Mouse (Mus musculus): ENCODE results near the gene Gm45713.
"Not testable (repeated sequence)": the region's sequence is repeated elsewhere in the genome, so short reads cannot be mapped to it uniquely, and the experiment has no call there.

Gm45713 gene

DNA sequence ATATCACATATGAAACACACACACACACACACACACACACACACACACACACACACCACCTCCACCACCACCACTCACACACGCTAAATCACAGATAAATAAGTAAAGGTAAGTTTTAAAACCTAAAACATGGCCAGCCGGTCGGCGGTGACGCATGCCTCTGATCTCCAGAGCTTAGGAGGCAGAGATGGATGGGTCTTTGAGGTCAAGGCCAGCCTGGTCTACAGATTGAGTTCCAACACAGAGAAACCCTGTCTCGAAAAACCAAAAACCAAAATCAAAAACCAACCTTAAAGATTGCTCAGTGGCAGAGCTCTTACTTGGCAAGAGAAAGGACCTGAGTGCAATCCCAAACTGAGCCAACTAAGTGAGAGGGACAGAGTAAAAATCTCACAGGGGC lies 36.0 kb downstream of the Gm45713 start:
- in situ Hi-C loops (cut with MboI, MseI), result no loop called here

DNA sequence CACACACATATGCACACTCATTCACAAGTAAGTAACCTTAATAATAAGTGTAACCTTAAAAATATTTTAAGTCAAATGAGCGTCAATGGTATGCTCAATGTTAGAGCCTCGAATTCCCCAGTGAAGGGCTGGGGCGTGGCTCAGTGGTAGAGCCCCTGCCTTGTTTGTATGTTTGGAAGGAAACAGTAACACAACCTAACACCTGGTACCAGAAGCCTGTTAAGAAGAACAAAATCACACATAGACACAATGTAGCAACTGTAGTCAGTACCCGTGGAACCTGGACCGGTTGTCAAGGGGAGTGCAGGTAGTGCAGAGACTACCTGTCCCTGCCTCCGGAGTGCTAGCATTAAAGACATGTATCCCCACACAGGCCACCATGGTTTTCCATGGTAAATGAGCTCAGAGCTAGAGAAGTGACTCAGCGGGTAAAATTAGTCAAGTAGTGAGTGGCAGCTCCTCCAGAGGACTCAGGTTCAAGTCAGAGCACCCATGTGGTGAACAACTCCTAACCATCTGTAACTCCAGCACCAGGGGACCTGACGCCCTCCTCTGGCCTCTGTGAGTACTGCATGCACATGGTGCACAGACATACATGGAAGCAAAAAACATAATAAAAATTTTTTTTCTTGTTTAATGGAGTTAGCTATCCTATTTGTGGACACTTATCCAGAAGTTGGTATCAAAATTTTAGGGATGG lies 37.3 kb downstream of the Gm45713 start:
- in situ Hi-C loops (cut with MboI, MseI), result no loop called here

DNA sequence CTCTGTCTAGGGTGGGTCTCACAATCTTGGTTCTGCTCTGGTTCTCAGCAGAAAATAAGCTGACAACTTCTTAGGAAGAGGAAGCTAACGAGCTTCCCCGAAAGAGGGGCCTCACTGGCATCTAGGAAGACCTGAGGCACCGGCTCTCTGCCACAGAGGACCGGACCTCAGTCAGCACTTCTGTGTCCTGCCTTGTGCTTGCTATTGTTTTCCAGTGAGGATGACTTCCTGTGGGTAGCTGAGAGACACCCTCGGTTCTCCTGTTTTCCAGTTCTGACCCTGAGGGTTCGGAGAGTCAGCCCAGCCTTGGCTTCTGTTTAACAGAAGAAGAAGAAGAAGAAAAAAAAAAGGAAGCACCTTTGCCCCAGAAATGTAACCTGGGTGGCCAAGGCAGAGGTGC lies 38.6 kb downstream of the Gm45713 start:
- in situ Hi-C loops (cut with MboI, MseI), result no loop called here

DNA sequence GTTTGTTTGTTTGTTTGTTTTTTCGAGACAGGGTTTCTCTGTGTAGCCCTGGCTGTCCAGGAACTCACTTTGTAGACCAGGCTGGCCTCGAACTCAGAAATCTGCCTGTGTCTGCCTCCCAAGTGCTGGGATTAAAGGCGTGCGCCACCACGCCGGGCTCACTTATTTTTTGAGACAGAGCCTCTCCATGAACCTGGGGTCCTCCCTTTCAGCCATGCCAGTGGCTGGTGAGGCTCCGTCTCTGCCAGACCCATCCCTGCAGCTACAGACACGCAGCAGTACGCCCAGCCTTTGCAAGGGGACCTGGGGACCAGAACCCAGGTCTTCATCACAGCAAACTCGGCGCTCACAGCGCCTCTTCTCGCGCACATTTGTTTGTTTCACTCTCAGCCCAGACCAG lies 40.1 kb downstream of the Gm45713 start:
- in situ Hi-C loops (cut with MboI, MseI), result not testable (repeated sequence)

DNA sequence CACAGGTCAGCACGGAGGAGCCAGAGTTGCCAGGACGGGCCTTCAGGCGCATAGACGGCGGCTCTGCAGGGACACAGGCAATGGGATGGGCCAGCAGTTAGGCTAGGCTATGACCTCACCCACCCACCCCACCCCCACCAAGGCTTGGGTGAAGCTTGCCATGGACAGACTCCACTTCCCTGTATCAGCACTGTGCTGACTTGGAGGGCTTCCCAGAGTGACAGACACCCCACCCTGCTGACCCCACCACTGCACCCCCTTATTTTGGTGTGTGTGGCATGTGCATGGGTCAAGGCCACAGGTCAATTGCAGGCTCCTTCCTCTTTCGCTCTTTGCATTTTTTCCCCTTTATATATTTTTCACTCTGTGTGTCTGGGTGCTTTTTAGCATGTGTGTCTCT lies 40.7 kb downstream of the Gm45713 start:
- in situ Hi-C loops (cut with MboI, MseI), result no loop called here

DNA sequence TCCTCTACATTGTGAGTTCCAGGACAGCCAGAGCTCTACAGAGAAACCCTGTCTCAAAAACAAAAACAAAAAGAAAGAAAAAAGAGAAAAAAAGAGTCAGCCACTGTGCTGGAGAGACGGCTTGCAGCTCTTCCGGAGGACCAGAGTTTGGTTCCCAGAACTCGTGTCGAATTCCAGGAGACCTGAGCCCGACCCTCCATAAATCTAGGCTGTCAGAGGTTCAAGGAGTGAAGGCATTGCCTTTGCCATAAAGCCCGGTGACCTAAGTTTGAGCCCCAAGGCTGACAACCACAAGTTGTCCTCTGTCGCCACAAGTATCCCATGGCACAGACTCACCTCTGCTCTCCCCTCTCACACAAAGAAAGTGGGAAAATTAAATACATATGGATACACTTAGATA lies 41.9 kb downstream of the Gm45713 start:
- in situ Hi-C loops (cut with MboI, MseI), result no loop called here

DNA sequence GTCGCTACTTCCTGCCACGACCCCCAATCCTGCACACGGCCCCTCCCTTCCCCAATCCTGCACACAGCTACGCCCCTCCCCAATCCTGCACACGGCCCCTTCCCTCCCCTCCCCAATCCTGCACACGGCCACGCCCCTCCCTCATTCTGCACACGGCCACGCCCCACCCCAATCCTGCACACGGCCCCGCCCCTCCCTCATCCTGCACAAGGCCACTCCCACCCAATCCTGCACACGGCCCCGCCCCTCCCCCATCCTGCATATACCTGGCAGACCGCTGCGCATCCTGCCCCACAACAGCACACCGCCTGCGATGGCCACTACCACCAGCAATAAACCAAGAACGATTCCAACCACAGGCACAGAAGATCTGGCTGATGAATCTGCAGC lies 42.5 kb downstream of the Gm45713 start:
- in situ Hi-C loops (cut with MboI, MseI), result no loop called here

DNA sequence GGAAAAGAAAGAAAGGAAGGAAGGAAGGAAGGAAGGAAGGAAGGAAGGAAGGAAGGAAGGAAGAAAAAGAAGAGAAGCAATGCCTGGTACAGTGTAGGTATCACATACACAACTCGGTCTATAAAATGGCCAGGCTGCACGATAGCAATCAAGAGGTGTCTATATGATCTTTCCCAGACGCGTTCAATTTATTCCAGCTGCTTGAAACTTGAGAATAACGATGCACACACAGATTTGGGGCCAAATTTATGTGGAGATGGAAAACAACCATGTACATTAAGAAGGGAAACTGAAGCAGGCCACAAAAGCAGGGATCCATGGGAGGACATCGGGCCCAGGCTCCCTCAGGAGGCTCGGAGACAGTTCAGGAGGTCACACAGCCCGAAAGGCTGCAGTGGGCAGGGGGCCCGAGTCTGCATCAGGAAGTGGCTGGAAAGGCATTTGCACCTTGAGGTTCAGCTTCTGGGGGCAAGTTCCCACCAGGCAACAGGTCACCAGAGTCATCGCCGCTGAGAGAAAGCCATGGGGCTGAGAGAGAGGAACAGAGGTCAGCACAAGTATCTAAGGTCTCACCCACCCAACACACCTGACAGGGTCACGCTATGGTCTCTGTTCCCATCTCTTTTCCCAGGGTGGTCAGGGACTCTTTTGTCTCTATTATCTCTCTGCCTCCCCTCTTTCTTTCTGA lies 43.1 kb downstream of the Gm45713 start:
- in situ Hi-C loops (cut with MboI, MseI), result no loop called here

DNA sequence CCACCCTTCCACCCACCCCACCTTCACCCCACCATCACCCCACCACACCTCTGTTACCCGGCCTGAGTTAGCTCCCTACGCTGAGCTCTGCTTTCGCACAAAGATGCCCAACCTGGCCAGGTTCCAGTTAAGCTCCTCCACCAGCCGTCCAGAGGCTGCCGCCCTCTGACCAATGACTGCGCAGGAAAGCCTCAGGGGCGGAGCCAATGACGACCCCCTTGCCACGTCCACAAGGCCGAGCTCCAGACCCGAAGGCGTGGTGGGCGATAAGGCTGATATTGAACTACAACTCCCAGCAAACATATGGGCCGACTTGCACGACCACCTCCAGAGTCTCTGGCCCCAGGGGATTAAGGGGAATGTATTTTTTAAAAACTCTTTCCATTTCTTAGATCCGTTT lies 44.0 kb downstream of the Gm45713 start, which contains the start of gene Rcn3:
Gene Rcn3, minus strand, starts transcription at position 174 of the 400 bp plus-strand sequence.
- in situ Hi-C loops (cut with MboI, MseI), result no loop called here

DNA sequence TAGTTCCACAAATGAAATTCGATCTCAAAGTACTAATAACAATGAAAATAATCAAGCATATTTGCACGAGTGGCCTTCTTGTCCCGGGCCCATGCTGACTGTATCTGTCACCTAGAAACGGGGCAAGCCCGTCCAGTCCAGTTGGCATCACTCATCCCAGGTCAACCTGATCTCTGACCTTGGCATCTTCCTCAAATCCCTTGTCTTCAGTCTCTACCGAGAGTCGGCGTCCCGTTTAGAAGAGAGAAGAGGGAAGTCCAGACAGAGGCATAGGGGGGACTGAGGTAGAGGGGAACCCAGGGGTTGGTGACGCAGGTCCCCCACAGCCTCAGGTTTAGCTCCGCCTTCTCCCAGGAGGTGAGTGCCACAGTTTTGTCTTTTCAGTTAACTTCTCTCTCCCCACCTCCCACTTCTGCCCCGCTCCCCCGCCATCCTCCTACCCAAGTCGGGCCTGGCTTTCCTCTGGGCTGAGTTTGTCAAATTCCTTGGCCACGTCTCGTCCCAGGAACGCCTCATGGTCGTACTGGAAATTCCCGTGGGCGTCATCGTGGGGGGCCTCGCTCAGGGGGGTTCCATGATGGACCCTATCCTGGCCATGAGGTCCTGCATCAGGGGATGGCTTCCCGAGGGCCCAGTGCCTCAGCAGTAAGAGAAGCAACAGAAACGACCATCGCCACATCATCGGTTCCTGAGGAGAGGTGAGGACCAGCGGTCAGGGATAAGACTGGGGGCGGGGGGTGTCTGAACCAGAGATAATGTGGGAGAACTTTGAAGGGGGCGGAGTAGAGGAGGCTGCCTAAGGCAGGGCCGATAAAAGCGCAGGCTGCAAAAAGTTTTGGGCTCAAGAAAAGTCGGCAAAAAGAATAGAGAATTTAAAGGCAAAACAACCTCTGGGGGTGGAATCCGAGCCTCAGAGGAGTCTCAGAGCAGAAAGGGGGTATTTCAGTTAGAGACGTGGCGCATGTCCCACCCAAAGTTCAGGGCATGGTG lies 44.7 kb downstream of the Gm45713 start:
- in situ Hi-C loops (cut with MboI, MseI), result no loop called here

DNA sequence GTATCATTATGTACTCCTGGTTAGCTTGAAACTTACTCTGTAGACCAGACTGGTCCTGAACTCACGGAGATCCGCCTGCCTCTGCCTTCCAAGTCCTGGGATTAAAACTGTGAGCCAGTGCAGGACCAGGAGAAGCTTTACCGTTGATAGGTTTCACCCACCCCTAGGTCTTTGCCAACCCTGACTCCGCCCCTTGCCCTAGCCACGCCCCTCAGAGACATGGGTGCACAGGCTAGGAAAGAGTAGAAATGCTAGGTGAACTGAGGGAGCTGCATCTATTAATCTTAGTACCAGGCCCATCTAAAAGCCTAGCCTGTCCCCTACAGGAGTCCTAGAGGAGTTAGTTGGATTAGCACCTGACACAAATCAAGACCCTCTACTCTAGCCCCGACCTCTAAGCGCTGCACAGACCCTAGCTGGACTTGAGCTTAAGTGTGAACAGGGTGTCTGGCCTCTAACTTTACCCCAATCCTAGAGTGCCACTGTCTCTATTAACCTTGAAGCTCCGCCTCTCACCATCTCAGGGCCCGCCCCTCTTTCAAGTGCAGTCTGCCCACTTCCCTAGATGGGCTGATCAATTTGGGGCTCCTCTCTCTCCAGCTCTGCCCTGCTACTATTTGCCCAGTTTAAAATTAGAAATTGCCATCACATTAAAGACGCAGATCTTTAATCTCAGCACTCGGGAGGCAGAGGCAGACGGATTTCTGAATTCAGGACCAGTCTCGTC lies 45.6 kb downstream of the Gm45713 start:
- in situ Hi-C loops (cut with MboI, MseI), result no loop called here

DNA sequence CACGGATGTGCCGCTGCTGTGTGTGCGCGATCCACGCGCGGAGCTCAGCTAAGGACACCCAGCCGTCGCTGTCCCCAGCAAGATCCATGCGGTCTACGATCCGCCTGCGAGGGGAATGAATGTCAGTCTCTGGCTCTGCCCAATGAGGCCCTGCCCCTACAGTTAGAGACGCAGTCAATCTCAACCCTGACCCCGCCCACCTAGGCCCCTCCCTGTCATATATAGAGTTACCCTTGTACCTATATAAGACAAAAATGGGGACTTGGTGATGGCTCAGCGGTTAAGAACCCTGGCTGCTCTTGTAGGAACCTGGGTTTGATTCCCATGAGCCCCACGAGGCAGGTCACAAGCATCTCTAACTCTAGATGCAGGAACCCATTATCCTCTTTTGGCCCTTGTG lies 47.4 kb downstream of the Gm45713 start:
- in situ Hi-C loops (cut with MboI, MseI), result loop anchor here (5.0 kb wide), 1 partner anchor 34 kb away; the partner anchor contains the start of gene Rps11

DNA sequence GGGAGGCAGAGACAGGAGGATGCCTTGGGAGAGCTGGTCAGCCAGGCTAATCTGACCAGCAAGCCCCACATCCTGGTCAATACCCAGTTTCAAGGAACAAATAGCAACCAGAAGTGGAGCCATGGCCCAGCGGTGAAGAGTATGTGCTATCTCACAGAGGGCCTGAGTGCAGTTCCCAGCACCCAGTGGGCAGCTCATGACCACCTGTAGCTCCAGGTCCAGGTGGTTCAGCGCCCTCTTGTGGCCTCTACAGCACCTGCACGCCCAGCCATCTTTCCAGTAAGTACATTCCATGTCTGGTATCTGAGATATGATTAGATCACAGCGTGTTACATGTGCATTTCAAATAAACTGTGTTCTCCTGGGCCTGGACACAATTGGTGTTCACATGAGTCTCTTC lies 49.9 kb downstream of the Gm45713 start:
- in situ Hi-C loops (cut with MboI, MseI), result loop anchor here (5.0 kb wide), 1 partner anchor 36 kb away; the partner anchor contains the start of gene Rps11

DNA sequence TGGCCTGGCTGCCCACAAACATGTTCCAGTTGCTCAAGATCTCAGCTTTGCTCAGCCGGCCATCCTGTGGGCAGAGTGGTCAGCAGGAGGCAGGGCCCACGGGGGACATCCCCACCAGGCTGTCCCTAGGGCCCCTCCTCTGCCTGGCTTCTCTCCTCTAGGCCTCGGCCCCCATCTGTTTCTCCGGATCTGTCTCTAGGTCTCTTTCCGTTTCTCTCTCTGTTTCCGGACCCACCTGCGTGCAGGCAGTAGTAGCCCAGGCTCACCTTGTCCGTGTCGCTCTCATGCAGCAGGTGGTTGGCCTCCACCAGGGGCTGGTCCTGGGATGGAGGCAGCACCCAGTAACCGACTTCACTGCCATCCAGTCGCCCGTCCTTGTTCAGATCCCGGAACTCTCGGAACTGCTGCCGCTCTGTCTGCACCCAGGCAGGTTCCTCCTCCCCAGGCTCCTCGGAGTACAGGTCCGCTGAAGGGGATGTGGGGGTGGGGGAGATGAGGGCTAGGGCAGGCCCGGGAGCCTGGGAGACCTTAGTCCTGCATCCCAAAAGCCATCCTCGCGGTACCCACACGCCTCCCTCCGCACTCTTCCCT lies 52.6 kb downstream of the Gm45713 start:
- in situ Hi-C loops (cut with MboI, MseI), result no loop called here

DNA sequence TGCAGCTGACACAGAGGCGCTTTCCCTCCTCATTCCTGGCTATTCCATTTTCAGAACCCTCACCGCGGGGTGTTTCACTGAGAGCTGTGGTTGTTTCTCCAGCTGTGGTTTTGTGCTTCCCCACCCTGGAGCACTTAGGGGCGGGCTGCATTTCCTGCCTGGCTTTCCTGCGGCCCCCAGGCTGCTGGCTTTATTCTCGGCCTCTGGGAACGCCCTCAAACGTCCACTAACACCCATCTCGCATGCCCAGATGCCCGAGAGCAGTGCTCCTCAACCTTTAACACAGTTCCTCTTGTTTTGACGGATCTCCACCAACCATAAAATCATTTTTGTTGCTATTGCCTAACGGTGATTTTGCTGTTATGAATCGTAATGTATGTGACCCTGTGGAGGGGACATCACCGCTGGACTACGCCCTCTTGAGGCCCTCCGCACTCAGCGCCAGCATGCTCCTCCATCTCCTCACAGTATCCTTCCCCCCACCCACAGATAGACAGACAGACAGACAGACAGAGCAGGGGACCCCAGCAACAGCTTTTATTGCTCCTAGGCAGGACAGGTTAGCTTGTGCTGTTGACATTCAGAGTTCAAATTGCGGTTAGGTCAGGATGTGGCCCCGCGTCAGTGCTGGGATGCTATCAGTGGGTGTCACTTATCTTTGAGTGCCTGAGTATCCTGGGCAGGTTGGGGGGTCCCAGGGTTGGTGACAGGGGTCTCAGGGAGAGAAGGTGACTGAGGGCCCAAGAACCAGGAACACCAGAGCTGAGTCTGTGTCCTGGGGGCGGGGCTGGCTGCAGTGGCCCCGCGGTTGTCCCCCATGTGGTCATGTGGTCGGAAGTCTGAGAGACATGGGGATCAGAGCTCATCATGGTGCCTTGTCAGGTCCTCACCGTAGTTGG lies 53.4 kb downstream of the Gm45713 start:
- in situ Hi-C loops (cut with MboI, MseI), result no loop called here

DNA sequence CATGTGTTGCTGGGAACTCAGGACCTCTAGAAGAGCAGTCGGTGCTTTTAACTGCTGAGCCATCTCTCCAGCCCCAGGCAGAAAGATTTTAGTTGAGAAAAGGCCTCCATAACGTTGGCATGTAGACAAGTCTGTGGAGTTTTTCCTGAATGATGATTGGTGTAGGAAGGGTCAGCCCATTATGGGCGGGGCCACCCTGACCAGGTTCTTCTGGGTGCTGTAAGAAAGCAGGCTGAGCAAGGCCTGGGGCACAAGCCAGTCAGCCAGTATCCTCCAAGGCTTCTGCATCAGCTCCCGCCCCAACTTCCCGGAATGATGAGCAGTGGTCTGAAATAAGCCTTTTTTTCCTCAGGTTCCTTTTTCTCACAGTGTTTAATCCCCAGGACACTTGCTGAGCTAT lies 55.0 kb downstream of the Gm45713 start:
- in situ Hi-C loops (cut with MboI, MseI), result no loop called here

DNA sequence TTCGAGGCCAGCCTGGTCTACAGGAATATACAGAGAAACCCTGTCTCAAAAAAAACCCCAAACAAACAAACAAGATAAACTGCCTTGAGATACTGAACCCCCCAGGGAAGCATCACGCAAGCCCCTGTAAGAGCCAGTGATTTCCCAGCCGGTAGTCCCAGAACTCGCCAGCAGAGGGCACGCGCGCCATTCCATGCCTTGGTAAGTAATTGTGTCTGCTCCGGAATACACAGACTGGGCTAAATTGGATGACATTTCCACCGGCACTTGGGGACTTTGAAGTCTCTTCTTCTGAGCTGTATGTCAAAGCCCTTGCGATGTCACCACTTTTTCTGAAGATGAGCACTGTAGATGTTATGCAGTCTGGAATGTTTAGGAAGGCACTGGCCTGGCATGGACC lies 56.2 kb downstream of the Gm45713 start:
- in situ Hi-C loops (cut with MboI, MseI), result no loop called here

DNA sequence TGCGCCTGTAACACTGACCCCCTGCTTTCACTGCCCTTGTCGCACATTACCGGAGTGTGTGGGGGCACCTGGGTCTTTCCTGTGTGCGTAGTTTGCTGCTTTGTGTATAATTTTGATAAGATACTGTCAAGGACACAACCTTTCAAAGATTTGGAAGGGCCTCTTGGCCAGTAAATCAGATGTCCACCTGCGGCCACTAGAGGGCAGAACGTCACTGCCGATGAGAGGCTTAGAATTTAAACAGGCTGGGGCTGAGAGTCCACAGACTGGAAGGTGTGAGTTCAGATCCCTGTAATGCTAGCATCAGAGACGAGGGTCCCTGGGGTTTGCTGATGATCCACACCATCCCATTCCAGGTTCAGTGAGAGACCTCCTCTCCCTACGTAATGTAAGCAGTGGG lies 57.5 kb downstream of the Gm45713 start:
- in situ Hi-C loops (cut with MboI, MseI), result no loop called here

DNA sequence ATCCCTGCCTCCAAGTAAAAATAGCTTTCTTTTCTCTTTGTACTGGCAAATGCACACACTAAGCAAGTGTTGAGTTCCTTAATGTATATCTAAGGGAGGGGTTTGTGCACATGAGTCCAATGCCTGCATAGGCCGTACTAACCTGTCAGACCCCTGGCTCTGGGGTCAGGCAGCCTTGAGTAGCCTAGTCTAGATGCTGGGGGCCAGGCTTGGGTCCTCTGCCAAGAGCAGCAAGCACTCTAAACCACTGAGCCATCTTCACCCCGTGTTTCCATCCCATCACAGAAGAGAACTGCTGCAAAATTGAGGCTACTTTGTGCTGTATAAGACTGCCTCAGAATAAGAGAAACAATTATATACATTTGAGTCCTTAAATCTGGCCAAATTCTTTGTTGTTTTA lies 58.2 kb downstream of the Gm45713 start:
- in situ Hi-C loops (cut with MboI, MseI), result no loop called here

DNA sequence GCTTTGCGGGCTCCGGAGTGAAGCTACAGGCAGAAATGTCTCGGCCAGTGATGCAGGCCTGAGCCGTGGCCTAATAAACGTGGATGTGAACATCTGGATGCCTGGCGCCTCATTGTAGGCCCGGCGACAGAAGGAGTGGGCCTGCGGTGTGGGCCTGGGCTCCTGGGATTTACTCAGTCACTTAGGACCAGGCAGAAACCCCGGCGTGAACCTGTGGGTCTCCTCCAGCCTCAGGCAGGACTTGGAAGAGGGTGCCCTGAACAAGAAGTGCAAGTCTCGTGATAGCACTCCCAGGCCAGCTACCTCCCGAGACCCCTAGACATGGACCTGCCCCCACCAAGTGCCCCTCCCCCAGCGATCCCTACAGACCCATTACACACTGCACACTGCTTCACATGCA lies 58.7 kb downstream of the Gm45713 start:
- in situ Hi-C loops (cut with MboI, MseI), result no loop called here

Data from T-helper 1 cell (primary cell).